Mouse (Mus musculus) left cerebral cortex, postnatal 4 days (tissue): Measurements from ENCODE around the gene Yjefn3. TPM values are rescaled to one million over a fixed set of nuclear protein-coding genes. Genes with fewer than 3 reads are reported as not detected.

ENCODE experiments used
- DNase-seq: peaks from one replicate; pipeline ENCODE4 v3.0.0-alpha.2; 2022
- intact Hi-C: fragments of 180-260 bp; cut with DNase I; formaldehyde crosslinking; loops from one replicate; pipeline ENCODE4 v1.15.1; 2025
- total RNA-seq, 2 experiments: library from RNA; stranded (reverse); gene quantifications; 2 replicates each; pipeline ENCODE4 v1.2.3; 2021

Yjefn3 gene
- total RNA-seq, 2 experiments from 2014 or later = 9.5 to 10.4 TPM

DNA sequence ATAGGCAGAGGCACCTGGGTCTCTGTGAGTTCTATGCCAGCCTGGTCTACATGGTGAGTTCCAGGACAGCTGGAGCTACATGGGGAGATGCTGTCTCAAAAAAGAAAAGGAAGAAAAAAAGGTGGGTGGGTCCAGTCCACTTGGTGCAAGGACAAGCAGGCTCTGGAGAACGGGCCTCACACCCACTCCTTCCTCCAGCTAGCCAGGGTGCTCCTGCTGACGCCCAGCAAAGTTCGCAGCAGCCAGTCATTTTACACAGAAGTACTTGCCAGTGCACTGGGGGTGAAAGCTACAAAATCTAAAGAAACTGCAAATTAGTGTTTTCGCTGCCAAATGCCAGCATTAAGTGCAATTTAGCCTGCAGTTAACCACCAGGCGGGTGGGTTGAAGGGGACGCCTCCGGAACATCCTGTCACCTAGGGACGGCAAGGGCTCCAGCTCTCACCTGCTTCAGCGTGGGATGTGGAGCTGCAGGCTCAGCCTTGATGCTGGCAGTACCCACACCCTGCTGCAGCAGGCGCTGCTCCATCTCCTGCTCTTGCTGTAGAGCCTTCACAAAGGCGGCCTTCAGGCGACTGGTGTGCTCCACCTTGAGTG is 10.1 kb upstream of the Yjefn3 start:
- intact Hi-C loops = loop anchor here (10.0 kb wide), 3 partner anchors 122 to 322 kb away; partner anchors contain the start of genes Armc6 and Sugp2
- DNase-seq = no peak

DNA sequence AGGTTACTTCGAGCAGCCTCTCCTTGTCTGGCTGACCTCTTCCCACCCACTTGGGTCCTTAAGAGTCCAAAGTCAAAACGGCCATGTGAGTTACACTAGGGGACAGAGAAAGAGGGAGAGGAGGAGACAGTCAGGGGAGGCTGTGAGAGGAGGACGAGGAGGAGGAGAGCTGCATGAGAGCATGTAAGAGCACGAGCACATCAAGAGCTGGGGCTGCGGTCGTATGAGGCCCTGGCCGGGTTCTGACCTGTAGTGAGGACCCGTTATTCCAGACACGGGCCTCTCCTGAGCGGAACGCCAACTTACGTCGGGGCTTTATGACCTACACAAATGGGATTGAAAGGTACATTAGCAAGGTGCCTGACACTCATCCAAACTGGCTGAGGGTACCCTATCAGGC is 9.4 kb upstream of the Yjefn3 start:
- intact Hi-C loops = loop anchor here (10.0 kb wide), 3 partner anchors 123 to 323 kb away; partner anchors contain the start of genes Armc6 and Sugp2
- DNase-seq = no peak

DNA sequence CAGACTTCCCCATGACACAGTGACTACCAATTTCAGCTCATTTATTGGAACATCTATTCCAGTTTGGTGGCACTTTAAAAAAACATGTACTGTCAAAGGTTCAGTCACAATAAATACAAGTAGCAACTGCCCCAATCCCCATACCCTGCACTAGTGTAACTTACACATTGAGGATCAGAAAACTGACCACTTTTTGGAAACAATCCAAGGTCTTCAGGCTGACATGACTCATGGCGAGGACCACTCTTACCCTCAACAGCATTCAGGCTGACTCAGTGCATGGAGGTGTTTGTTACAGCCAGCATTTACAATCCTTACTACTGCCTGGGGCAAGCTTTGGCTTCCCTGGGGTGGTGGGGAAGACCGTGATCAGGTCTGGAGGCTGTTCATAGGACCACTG is 4.6 kb upstream of the Yjefn3 start:
- intact Hi-C loops = no loop called here
- DNase-seq = no peak

DNA sequence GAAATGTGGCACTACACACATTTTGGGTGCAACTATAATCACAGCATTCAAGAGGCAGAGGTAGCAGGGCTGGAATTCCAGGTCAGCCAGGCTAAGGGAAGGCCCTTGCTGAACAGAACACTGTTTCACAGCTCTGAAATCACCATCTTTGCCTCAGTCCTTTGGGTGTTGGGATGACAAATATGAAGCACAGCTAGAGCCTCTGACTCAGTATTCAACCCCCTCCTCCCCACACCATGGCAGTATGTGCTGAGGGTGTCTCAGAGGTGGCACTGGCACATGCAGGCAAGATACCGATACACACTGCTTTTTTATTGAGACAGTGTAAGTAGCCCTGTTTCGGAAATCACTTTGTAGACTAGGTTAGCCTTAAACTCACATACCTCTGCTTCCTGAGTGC is 3.7 kb upstream of the Yjefn3 start:
- DNase-seq = no peak
- intact Hi-C loops = no loop called here

DNA sequence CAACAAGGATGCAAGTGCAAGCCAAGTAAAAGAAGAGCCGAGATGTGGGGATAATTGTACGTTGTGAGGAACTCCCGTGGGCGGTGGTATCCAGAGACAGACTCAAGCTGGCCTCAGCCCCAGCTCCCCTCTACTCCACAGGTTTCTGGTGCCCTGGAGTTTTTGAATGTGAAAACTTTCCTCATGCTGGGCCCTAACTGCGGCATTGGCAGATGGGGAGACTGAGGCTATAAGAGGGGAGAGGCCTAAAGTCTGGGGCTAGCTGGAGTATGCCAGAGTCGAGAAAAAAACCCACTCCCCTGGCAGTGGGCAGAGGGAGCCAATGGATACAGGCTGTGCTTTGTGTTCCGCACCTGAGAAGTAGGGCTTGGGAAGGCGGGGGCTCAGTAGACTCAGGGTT is 1.6 kb upstream of the Yjefn3 start:
- intact Hi-C loops = no loop called here

DNA sequence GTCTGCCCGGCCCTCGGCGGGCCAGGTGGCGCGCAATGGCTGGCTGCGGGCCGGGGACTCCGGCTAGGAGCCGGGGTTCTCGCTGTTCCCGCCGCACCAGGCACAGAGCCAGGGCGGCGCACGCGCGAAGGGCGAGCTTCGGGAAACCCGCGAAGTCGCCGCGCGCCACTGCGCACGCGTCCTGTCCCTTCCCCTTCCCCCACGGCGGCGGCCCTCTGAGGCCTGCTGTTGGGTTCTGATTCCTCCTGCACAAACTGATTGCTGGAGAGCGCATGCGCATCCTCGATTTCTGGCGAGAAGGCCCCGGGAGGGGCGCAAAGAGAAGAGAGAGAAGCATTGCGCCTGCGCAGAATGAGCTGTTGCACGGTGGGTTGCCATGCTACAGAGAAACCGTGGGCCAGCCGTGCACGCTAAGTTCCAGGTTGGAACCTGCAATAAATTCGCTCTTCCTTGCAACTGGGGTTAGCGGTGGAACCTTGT is 591 bp upstream of the Yjefn3 start:
- intact Hi-C loops = no loop called here
- peak; percentile 100 for DNase-seq

More for the DNA sequence above, 1.6 kb upstream of the Yjefn3 start:
- no peak for DNase-seq

DNA sequence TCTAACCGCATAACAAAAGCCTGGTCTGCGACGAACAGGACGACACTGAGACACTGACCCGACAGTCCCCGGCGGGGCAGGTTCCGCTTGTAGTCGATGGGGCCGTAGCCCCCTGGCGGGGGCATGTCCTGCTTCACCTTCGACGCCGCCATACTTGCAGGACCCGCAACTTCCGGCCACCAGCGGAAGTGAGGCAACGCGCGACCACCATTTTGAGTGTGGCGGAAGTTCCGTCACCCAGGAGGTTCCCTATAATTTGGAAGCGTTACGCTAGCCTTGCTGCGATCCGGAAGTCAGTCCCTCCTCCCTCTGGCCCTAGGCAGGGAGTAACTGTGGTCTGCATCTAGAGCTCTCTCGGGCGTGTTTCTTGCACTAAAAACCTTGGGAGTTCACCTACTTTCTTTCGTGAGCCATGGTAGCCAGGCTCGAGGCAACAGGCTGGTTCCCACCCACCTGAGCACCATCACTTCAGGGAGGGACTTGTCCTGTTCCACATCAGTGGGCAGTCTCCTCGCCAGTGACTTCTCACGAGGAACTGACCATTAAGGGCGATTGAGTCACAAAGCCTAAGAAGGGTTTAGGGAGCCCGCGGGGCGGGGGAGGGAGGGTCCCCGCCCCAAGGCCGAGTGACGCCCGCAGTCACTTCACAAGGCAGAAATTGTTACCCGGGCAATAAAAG is 889 bp downstream of the Yjefn3 start:
- intact Hi-C loops = no loop called here
- peak; percentile 96 for DNase-seq

DNA sequence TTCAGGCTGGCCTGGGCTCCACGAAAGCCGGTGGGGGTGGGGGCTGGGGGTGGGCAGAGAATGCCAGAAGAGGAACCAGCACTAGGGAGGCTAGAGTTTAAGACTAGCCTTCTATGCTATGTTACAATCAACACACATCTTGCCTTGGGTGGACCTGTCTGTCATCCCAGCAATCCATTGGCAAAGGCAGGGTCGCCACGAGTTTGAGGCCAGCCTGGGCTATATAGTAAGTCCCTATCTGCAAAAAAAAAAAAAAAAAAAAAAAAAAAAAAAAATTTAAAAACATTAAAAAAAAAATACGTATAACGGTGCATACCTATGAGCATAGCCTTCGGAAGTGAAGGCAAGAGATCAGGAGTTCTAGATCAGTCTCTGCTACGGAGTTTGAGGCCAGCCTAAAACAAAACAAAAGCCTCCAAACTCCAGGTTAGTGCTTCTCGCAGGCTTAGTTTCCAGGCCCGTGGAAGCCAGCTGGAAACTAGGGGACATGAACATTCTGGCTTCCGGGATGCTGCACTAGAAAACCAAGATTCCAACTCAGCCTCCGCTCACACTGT is 1.5 kb downstream of the Yjefn3 start:
- DNase-seq = no peak
- intact Hi-C loops = no loop called here

DNA sequence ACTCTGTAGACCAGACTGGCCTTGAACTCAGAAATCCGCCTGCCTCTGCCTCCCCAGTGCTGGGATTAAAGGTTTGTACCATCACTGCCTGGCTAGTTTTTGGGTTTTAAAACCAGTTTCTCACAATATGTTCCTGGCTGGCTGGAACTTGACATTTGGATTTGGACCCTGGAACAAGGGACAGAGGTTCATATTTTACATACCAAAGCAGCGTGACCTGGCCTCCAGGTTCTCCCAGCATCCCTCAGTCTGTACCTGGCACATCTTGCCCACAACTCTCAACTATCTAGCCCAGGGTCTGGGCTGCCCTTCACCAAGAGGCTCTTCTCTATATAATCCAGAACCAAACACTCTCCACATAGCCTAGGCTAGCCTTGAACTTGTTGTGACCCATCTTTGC is 2.6 kb downstream of the Yjefn3 start:
- intact Hi-C loops = no loop called here
- no peak for DNase-seq

DNA sequence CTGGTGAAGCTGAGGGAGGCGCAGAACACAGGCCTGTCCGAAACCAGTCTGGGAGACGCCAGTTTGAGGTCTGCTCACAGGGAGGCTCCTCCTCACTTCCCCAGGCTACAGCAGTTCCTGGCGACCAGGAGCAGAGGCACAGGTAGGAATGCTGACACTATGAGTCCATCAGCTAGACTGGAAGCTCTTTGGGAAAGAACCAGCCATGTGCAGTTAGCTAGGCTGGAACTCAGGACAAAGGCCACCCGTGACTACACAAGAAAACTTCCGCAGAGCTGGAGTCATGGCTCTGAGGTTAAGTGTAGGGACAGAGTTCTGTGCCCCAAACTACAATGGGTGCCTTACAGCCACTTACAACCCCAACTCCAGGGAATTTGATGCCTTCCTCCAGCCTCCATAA is 4.7 kb downstream of the Yjefn3 start:
- intact Hi-C loops = no loop called here
- DNase-seq = no peak

DNA sequence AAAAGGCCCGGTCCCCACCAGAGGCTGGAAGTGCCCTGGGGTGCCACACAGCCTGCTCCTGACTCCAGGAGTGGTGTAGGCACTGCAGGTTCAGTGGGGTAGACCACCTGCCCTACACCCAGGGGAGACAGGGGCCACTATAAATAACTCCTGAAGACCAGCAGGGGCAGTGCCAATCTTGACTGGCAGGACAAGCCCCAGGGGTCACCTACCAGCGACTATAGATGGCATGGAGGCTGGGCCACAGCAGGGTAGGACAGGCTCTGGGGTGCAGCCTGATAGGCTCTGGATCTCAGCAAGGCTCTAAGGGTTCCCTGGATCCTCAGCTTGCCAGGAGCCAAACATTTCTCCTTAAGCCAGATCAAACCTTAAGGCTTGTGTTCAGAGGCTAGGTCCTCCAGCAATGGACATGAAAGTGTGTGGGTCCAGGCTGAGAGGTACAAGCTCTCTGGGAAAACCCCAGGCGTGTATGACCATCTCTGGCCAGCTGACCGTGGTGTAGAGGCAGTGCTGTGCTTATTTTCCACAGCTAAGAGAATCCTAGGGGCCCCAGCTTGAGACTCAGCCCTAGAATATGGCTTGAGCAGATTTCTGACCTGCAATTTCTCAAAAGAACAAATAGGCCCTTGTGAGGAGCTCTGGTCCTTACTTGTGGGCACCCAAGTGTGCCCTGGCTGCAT is 6.6 kb downstream of the Yjefn3 start:
- DNase-seq = no peak
- intact Hi-C loops = no loop called here

DNA sequence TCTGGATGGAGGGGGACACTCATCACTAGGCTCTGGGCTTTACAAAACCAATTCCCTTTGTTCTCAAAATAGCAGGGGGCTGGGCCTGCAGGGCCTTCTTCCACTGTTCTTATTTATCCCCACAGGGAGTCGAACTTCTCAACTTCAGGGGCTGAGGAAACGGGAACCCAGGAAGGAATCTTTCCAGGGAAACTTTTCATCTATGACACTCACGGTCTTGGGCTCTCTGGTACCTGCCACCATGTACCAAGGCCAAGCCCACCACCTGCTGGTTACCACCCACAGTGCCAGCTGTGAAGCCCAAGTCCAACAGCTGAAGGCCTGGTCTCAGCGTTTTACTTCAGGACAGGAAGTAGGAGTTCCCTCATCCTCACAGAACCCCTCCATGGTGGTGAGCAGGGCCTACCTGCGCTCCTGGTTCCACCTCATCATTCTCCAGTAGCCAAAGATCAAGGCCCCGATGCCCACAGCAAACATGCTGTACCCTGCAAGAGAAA is 7.6 kb downstream of the Yjefn3 start:
- intact Hi-C loops = no loop called here
- DNase-seq = no peak

DNA sequence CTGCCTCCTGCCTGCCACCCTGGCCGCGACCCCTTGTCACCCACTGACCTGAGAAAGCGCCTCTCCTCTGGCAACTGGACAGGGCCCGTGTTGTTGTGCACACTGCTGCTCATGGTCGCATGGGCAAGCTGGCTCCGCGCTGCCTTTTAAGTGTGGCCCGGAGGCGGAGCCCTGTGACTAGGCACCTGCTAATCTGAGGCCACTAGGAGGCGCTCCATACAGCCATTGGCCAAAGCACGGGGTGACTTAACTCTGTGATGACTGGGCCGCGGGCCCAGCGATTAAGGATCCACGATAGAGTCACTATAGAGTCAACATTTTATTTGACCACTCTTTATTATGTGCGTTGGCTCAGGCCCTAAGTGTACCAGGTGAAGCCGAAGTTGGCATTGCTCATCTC is 8.6 kb downstream of the Yjefn3 start:
- intact Hi-C loops = no loop called here

DNA sequence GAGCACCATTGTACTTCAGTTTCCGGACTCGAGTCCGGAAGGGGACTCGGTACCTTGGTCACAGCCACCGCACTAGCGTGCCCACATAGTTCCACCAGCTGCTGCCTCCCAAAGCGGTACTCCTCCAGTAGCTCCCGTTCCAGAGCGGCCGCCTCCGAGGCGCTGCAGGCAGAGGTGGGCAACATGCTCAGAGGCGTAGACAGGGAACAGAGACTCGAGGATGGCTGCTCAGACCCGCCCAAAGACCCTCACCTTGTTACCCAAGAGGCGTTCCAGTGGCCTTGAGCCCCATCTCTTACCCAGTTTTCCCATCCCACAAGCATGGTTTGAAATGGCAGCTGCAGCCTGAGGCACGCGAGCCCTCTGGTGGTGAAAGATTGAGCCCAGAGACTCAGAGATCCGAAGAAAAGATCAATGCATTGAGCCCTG is 11.7 kb downstream of the Yjefn3 start:
- peak; percentile 61 for DNase-seq
- intact Hi-C loops = no loop called here

More for the DNA sequence above, 8.6 kb downstream of the Yjefn3 start:
- peak; percentile 79 for DNase-seq

DNA sequence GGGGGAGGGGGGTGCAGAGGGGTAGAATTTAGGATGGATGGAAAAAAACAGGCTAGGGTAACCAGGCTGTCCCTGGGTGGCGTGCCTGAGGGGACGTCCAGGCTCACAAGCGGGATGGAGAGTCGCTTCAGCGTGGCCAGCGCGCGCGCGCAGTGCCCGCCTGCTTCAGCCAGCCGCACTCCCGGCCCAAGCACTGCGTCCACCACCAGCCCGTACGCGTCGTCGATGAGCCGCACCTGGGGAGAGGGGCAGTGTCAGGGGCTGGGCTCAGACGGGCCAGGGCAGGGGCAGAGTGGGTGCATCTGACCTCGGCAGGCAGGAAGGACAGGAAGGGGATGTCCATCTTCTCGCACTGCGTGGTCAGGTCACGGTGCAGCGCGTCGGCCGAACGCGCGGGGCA is 13.6 kb downstream of the Yjefn3 start:
- intact Hi-C loops = no loop called here
- no peak for DNase-seq

DNA sequence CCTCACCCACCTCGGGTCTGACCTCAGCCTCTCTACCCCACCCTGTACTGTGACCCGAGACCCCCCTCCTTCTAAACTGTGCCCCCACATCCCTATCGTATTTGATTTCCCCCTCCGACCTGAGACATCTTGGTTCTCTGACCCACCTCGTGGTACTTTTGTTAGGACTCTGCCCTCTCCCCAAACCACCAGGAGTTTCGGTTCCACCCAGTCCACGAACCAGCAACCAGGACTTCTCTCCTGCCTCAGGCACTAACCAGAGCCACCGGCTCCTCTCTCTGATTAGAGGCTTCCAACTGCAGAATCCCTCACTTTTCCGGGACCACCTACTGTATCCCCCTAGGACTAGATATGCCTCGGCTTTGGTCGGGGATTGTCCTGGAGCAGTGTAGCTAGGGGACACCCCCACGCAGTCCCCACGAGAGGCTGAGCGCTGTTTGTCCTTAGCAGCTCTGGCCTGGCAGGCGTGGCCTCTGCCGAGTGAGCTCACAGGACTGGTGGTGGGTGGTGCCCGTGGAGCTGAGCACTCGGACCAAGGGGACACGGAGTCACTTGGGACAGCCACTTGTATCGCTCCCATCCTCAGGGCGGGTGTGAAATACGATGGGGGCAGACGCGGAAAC is 14.2 kb downstream of the Yjefn3 start:
- intact Hi-C loops = no loop called here
- DNase-seq = no peak

DNA sequence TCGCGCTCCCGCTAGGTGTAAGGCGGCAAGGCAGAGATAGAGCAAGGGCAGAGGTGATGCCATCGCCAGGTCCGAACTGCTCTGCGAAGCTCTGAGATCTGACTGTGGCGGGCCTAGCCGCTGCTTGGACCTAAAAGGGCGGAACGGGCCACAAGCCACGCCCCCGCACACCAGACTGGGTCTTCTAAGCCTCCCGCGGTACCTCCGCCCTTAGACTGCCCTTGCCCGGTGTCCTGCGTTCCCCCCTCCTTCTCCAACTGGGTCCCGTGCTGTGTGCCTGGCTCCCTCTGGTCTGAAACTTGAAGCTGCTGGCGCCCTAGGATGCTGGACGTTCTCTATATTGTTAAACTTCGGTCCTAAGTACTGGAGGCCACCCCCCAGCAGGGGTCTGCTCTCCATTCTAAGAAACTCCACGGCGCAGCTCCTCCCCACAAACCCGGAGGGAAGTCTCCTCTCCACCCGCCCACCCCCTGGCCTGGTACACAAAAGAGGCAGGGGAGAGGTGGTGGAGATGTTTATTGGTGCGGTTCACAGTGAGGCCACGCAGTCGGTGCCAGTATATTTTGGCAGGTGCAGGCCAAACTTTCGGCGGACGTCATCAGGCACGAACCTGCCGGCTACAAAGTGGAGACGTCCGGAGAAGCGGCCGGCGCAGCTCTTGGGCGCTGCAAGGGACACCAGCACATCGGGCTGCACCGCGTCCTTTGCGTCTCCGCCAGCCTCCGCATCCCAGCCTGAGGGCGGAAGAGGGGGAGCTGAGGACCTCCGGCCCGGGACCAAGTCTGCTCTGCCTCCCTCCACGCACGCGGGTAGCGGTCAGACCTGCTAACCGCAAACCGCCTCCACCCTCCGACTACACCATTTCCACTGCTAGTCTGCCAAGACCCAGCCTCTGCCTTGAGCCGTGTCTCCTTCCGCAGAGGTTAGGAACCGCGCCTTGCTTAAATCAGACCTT is 14.9 kb downstream of the Yjefn3 start, which contains the start of gene Cilp2:
Cilp2 (minus strand) TSS at position 399 of the 955 bp plus-strand sequence.
- intact Hi-C loops = no loop called here
- DNase-seq = no peak

DNA sequence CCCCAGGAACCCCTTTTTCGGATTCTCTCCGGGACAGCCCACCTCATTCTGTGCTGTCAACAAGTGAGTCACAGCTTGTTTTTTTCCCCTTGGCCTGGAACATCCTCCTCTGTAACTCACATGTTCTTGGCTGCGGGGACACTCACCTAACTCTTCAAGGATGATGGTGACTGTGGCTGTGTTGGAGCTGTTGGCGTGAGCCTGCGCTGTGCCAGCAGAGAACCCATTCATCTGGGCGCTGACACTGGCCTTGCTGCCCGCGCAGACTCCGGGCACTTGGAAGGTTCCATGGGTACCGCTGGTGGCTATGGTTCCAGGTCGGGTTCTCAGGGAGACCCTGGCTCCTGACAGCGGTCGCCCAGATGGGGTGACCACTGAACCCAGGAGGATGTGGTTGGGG is 18.4 kb downstream of the Yjefn3 start:
- intact Hi-C loops = no loop called here

DNA sequence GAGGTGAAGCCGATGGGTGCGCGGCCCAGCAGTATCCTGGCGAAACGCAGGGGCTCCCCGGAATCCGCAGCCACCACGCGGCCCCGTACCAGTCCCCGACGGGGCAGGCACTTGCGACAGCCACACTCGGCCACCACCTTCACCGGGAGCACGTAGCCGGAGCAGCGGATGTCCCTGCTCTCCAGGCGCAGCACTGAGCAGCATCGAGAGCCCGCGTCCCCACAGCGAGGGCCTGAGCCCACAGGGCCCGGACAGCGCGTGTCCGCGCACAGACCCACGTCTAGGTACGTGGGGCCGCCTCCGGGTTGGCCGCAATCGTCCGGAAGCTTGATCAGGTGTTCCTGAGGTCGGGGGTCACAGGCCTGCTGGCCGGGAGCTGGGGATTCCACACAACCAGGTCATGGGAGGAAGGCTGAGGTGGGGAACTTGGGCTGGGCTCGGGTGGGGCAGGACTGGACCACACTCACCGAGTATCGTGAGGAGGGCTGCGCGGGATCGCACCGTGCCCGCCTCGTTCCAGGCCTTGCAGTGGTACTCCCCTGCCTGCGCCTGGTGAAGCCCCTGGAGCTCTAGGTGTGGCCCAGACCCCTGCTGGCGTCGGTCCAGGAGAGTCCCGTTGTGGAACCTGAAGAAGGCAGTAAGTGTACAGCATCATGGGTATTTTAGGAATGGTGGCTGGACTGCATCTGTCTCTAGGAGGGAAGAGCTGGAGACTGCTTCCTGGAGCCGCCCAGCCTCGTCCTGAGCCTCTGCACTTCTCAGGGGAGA is 19.5 kb downstream of the Yjefn3 start:
- no peak for DNase-seq

More for the DNA sequence above, 18.4 kb downstream of the Yjefn3 start:
- DNase-seq = no peak

More for the DNA sequence above, 19.5 kb downstream of the Yjefn3 start:
- intact Hi-C loops = no loop called here
